31 mouse cellular contexts compared by ENCODE assay signal in genomic region chr4:139638356-139638755, GRCm38 (mm10). TPM values are rescaled to one million over a fixed set of nuclear protein-coding genes. Genes with fewer than 3 reads are reported as not detected.
"Had no signal": no experiment of that assay in that cellular context is flagged by ENCODE, and none has a peak within 500 bp of the region (broad histone marks: within the 10 kb centered on the region; RNA-seq: fewer than 3 reads in every experiment).

No protein-coding gene starts in this region.

- H3K27ac ChIP-seq: heart, adult 2 months; heart, embryonic 13.5 days; heart, embryonic 15.5 days; hindbrain, embryonic 13.5 days; hindbrain, embryonic 15.5 days; intestine, embryonic 15.5 days; layer of hippocampus, adult 2 months; left cerebral cortex, adult 2 months; limb, embryonic 10.5 days; limb, embryonic 12.5 days; liver, embryonic 13.5 days; liver, embryonic 15.5 days had no signal

- H3K4me3 ChIP-seq: heart, adult 2 months; heart, embryonic 13.5 days; heart, embryonic 15.5 days; hindbrain, embryonic 13.5 days; hindbrain, embryonic 15.5 days; intestine, embryonic 15.5 days; layer of hippocampus, adult 2 months; left cerebral cortex, adult 2 months; limb, embryonic 10.5 days; limb, embryonic 12.5 days; liver, embryonic 13.5 days; liver, embryonic 15.5 days had no signal

- H3K4me2 ChIP-seq: heart, embryonic 11.5 days; heart, embryonic 13.5 days; heart, embryonic 15.5 days; hindbrain, embryonic 13.5 days; hindbrain, embryonic 15.5 days; intestine, embryonic 15.5 days; limb, embryonic 12.5 days; liver, embryonic 11.5 days; liver, embryonic 13.5 days; liver, embryonic 15.5 days had no signal

- ATAC-seq: inflammation-experienced regulatory T-cells, adult 6 months; intestine, embryonic 15.5 days had no signal

- DNase-seq: gastrocnemius, postnatal 14 days; gastrocnemius, postnatal 36 days; heart, adult 2 months; heart, postnatal 14 days; heart, postnatal 36 days; kidney, adult 18-20 months; kidney, adult 8-10 months; kidney, postnatal 10 days; kidney, postnatal 25 days; kidney, postnatal 4 days; liver; liver, embryonic 13.5 days had no signal

- H3K9ac ChIP-seq: heart, embryonic 13.5 days; heart, embryonic 15.5 days; hindbrain, embryonic 13.5 days; hindbrain, embryonic 15.5 days; intestine, embryonic 15.5 days; limb, embryonic 12.5 days; liver, embryonic 13.5 days; liver, embryonic 15.5 days had no signal

- H3K9me3 ChIP-seq: heart, embryonic 13.5 days; heart, embryonic 15.5 days; hindbrain, embryonic 13.5 days; hindbrain, embryonic 15.5 days; intestine, embryonic 15.5 days; limb, embryonic 10.5 days; limb, embryonic 12.5 days; liver, embryonic 13.5 days; liver, embryonic 15.5 days had no signal

- H3K36me3 ChIP-seq: heart, embryonic 13.5 days; heart, embryonic 15.5 days; intestine, embryonic 15.5 days had no signal

RNA-seq across cellular contexts. Expression of gene Tas1r2, which starts 15.0 kb away (rescaled TPM):
- polyA plus RNA-seq: gonadal fat pad, adult 2 months; heart, adult 2 months; heart, embryonic 11.5 days; heart, embryonic 13.5 days; heart, embryonic 15.5 days; heart, postnatal 0 days; hindbrain, embryonic 11.5 days; hindbrain, embryonic 13.5 days; hindbrain, embryonic 15.5 days; inflammation-experienced regulatory T-cells, adult 6 months; intestine, embryonic 15.5 days; intestine, postnatal 0 days; kidney, embryonic 14.5 days; kidney, embryonic 16.5 days; limb, embryonic 10.5 days; limb, embryonic 12.5 days; liver, embryonic 11.5 days; liver, embryonic 13.5 days; liver, embryonic 15.5 days had no signal

RNA-seq across cellular contexts. Expression of gene Gm21969, which starts 35.4 kb away (rescaled TPM):
- polyA plus RNA-seq: gonadal fat pad, adult 2 months; heart, adult 2 months; heart, embryonic 11.5 days; heart, embryonic 13.5 days; heart, embryonic 15.5 days; heart, postnatal 0 days; hindbrain, embryonic 11.5 days; hindbrain, embryonic 13.5 days; hindbrain, embryonic 15.5 days; inflammation-experienced regulatory T-cells, adult 6 months; intestine, embryonic 15.5 days; intestine, postnatal 0 days; kidney, embryonic 14.5 days; kidney, embryonic 16.5 days; limb, embryonic 10.5 days; limb, embryonic 12.5 days; liver, embryonic 11.5 days; liver, embryonic 13.5 days; liver, embryonic 15.5 days had no signal
